Mouse (Mus musculus): ENCODE measurements around the gene Gadd45gip1. TPM values are rescaled to one million over a fixed set of nuclear protein-coding genes. Genes with fewer than 3 reads are reported as not detected.
A peak's percentile ranks its signal among the peaks of the same experiment; 100 is the strongest.
"Not testable (repeated sequence)": the region's sequence is repeated elsewhere in the genome, so short reads cannot be mapped to it uniquely, and the experiment has no call there.

Gene Gadd45gip1
- polyA plus RNA-seq, 1 experiment from 2014 or later: 43.4 TPM

GRCm38 (mm10) chr8:84814555-84815441, 16.5 kb upstream of the Gadd45gip1 start:
- Histone ChIP-seq H3K27me3 (peaks cover 12% of the 10 kb centered on the region; the same call in 1 of the 2 replicates), H3K27ac (no peak overlapping the region), H3K36me3 (no peaks in the 10 kb centered on the region), H3K9me3 (no peaks in the 10 kb centered on the region), H3K4me1 (peaks cover 22% of the 10 kb centered on the region), H3K4me2 (no peak overlapping the region), H3K4me3 (no peak overlapping the region), H3K9ac (peak overlapping the region; percentile 1; the same call in 1 of the 2 replicates)
- WGBS: 40% methylated on average over 19 of the region's 19 CpGs
- ATAC-seq (ENCODE audit: borderline replicate concordance, extremely low read depth, low FRiP score, low TSS enrichment): no peak

GRCm38 (mm10) chr8:84815547-84815946, 15.8 kb upstream of the Gadd45gip1 start:
- Histone ChIP-seq H3K36me3 (no peaks in the 10 kb centered on the region), H3K9ac (no peak overlapping the region), H3K4me2 (no peak overlapping the region), H3K9me3 (no peaks in the 10 kb centered on the region), H3K4me1 (peaks cover 20% of the 10 kb centered on the region), H3K27me3 (peaks cover 12% of the 10 kb centered on the region; the same call in 1 of the 2 replicates), H3K4me3 (no peak overlapping the region), H3K27ac (no peak overlapping the region)
- peak; percentile 55; the same call in 1 of the 2 replicates for ATAC-seq (ENCODE audit: borderline replicate concordance, extremely low read depth, low FRiP score, low TSS enrichment)
- WGBS: 9% methylated on average over 9 of the region's 9 CpGs

GRCm38 (mm10) chr8:84816117-84816516, 15.2 kb upstream of the Gadd45gip1 start:
- no peak overlapping the region for H3K9ac ChIP-seq
- no peaks in the 10 kb centered on the region for H3K36me3 ChIP-seq
- H3K27ac ChIP-seq: no peak overlapping the region
- no peak for ATAC-seq (ENCODE audit: borderline replicate concordance, extremely low read depth, low FRiP score, low TSS enrichment)
- H3K4me1 ChIP-seq: peaks cover 16% of the 10 kb centered on the region
- H3K4me3 ChIP-seq: no peak overlapping the region
- peaks cover 12% of the 10 kb centered on the region; the same call in 1 of the 2 replicates for H3K27me3 ChIP-seq
- no peak overlapping the region for H3K4me2 ChIP-seq
- H3K9me3 ChIP-seq: no peaks in the 10 kb centered on the region
- WGBS: 70% methylated on average over 17 of the region's 17 CpGs

GRCm38 (mm10) chr8:84822723-84823122, 8.6 kb upstream of the Gadd45gip1 start, which contains the start of gene Dand5:
Gene Dand5, minus strand, starts transcription at chr8:84822823.
- Histone ChIP-seq H3K4me2 (peak within 1 kb of the TSS; percentile 44), H3K9ac (no peak within 1 kb of the TSS)
- 48% methylated on average over 3 of the region's 3 CpGs for WGBS

DNA sequence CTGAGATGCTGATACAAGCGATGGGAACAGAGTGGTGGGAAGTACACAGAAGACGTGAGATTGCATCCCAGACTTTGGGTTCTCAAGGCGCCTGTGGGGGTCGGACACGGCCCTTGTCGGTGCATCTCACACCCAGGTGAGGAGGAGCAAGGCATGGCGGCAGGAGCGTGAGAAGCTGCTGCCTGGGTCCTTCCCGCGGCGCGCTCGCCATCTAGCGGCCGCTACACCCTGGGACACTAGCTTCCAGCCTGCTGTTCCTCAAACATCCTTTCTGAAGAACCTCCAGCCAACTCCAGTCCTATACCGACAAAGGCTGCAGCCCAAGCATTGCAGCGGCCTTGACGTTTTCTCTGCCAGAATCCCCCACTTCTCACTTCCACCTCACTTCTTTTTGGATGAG, 7.7 kb upstream of the Gadd45gip1 start:
- H3K36me3 ChIP-seq: no peaks in the 10 kb centered on the region
- no peak overlapping the region for H3K4me3 ChIP-seq
- peak overlapping the region; percentile 44 for H3K4me2 ChIP-seq
- H3K4me1 ChIP-seq: peaks cover 13% of the 10 kb centered on the region; the same call in 1 of the 2 replicates
- no peak overlapping the region for H3K9ac ChIP-seq
- no peak overlapping the region for H3K27ac ChIP-seq
- WGBS: 1% methylated on average over 18 of the region's 18 CpGs
- no peaks in the 10 kb centered on the region; the same call in 1 of the 2 replicates for H3K27me3 ChIP-seq
- ATAC-seq (ENCODE audit: borderline replicate concordance, extremely low read depth, low FRiP score, low TSS enrichment): peak; percentile 81
- H3K9me3 ChIP-seq: no peaks in the 10 kb centered on the region

More at GRCm38 (mm10) chr8:84822723-84823122, 8.6 kb upstream of the Gadd45gip1 start, which contains the start of gene Dand5:
- Histone ChIP-seq H3K4me3 (no peak within 1 kb of the TSS), H3K36me3 (no peaks in the 10 kb centered on the region), H3K9me3 (no peaks in the 10 kb centered on the region), H3K4me1 (peaks cover 13% of the 10 kb centered on the region; the same call in 1 of the 2 replicates), H3K27ac (no peak within 1 kb of the TSS), H3K27me3 (no peaks in the 10 kb centered on the region; the same call in 1 of the 2 replicates)
- ATAC-seq (ENCODE audit: borderline replicate concordance, extremely low read depth, low FRiP score, low TSS enrichment): no peak

DNA sequence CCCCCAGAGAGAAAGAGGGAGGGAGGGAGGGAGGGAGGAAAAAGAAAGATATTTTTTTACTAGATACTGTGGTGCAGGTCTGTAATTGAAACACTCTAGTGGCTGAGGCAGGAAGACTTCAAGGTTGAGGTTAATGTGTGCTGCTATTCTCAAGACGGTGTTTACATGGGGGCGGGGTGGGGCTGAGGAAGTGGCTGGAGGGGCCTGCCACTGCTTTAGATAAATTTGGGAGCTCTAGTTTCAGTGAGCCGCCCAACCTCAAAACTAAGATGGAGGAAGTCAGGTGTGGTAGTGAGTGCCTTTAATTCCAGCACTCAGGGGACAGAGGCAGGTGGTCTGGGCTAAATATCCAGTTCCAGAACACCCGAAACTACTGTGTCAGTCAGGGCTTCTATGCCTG, 5.7 kb upstream of the Gadd45gip1 start:
- no peak overlapping the region for H3K9ac ChIP-seq
- no peaks in the 10 kb centered on the region for H3K9me3 ChIP-seq
- peaks cover 13% of the 10 kb centered on the region; the same call in 1 of the 2 replicates for H3K4me1 ChIP-seq
- H3K27ac ChIP-seq: no peak overlapping the region
- WGBS: 38% methylated on average over 4 of the region's 4 CpGs
- no peaks in the 10 kb centered on the region for H3K36me3 ChIP-seq
- no peak overlapping the region for H3K4me2 ChIP-seq
- H3K4me3 ChIP-seq: no peak overlapping the region
- H3K27me3 ChIP-seq: no peaks in the 10 kb centered on the region; the same call in 1 of the 2 replicates
- no peak for ATAC-seq (ENCODE audit: borderline replicate concordance, extremely low read depth, low FRiP score, low TSS enrichment)

GRCm38 (mm10) chr8:84826518-84826917, 4.8 kb upstream of the Gadd45gip1 start:
- H3K27ac ChIP-seq: not testable (repeated sequence)

GRCm38 (mm10) chr8:84832034-84832717, 854 bp downstream of the Gadd45gip1 start:
- peak; percentile 79 for ATAC-seq (ENCODE audit: borderline replicate concordance, extremely low read depth, low FRiP score, low TSS enrichment)

More at GRCm38 (mm10) chr8:84826518-84826917, 4.8 kb upstream of the Gadd45gip1 start:
- H3K4me2 ChIP-seq; H3K27me3 ChIP-seq; H3K36me3 ChIP-seq; H3K4me1 ChIP-seq; H3K9ac ChIP-seq; H3K9me3 ChIP-seq; H3K4me3 ChIP-seq; ATAC-seq (ENCODE audit: borderline replicate concordance, extremely low read depth, low FRiP score, low TSS enrichment): not testable (repeated sequence)
- WGBS: 83% methylated on average over 2 of the region's 2 CpGs

DNA sequence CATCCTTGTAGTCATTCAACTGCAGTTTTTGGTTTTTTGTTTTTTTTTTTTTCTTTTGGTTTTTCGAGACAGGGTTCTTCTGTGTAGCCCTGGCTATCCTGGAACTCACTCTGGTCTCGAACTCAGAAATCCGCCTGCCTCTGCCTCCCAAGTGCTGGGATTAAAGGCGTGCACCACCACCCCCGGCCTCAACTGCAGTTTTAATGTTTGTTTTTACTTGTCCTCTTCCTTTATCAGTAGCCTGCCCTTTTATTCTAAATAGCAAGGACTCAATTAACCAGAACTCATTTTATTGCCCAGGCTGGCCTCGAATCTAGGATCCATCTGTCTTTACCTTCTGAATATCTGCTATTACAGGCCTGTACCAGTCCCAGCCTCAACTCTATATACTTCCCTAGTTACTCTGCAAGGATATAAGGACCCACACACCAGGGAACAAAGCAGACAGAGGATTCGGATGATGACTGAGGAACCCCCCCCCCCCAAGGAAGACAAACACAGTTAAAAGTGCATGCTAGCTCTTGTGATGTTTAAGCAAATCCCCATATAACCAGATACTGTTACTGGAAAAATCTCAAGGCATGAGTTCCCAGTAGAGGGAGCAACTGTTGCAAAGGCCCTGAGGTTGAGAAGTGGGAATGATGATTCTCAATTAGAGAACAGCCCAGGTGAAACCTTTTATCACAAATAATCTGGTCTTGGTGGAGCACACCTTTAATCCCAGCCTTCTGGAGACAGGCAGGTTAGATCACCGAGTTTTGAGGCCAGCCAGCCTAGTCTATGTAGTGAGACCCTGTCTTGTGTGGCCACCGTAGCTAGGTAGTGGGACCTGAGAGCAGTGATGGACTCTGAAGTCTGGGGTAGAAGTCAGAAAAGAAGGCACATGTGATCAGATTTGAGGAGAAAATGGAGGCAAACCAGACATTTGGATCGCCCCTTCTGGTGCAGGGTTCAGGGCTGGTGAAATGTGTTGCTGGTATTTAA, 1.7 kb downstream of the Gadd45gip1 start:
- Histone ChIP-seq H3K9me3 (no peaks in the 10 kb centered on the region), H3K27me3 (no peaks in the 10 kb centered on the region), H3K4me2 (peak overlapping the region; percentile 63), H3K36me3 (peaks cover 43% of the 10 kb centered on the region), H3K27ac (peak overlapping the region; percentile 89), H3K9ac (peak overlapping the region; percentile 90), H3K4me1 (peaks cover 40% of the 10 kb centered on the region), H3K4me3 (peak overlapping the region; percentile 70)
- no peak for ATAC-seq (ENCODE audit: borderline replicate concordance, extremely low read depth, low FRiP score, low TSS enrichment)
- WGBS: 55% methylated on average over 10 of the region's 10 CpGs

More at GRCm38 (mm10) chr8:84832034-84832717, 854 bp downstream of the Gadd45gip1 start:
- WGBS: under 1% methylated on average over 59 of the region's 59 CpGs
- Histone ChIP-seq H3K27ac (peak overlapping the region; percentile 89), H3K9me3 (no peaks in the 10 kb centered on the region), H3K36me3 (peaks cover 34% of the 10 kb centered on the region), H3K4me1 (peaks cover 35% of the 10 kb centered on the region), H3K4me3 (peak overlapping the region; percentile 70), H3K4me2 (peak overlapping the region; percentile 63), H3K27me3 (no peaks in the 10 kb centered on the region), H3K9ac (peak overlapping the region; percentile 90)

GRCm38 (mm10) chr8:84834002-84834865, 2.9 kb downstream of the Gadd45gip1 start:
- Histone ChIP-seq H3K9ac (no peak overlapping the region), H3K9me3 (no peaks in the 10 kb centered on the region), H3K4me3 (no peak overlapping the region), H3K4me2 (no peak overlapping the region), H3K36me3 (peaks cover 54% of the 10 kb centered on the region), H3K27ac (peak overlapping the region; percentile 32), H3K4me1 (peaks cover 43% of the 10 kb centered on the region), H3K27me3 (no peaks in the 10 kb centered on the region)
- ATAC-seq (ENCODE audit: borderline replicate concordance, extremely low read depth, low FRiP score, low TSS enrichment): no peak
- 83% methylated on average over 19 of the region's 19 CpGs for WGBS
